Mouse (Mus musculus) megakaryocyte, embryonic 14.5 days (primary cell): ENCODE measurements around the gene Ifrd1. TPM values are rescaled to one million over a fixed set of nuclear protein-coding genes. Genes with fewer than 3 reads are reported as not detected.
"Not testable (repeated sequence)": the region's sequence is repeated elsewhere in the genome, so short reads cannot be mapped to it uniquely, and the experiment has no call there.

Experiments
- H3K27me3 ChIP-seq: replicated peaks from 2 replicates; pipeline ENCODE3; 2012; ENCODE audit warnings: inconsistent platforms
- H3K36me3 ChIP-seq: replicated peaks from 2 replicates; pipeline ENCODE3; 2012; ENCODE audit warnings: low read length, inconsistent platforms, mixed read lengths
- H3K4me1 ChIP-seq: 2 replicates; pipeline ENCODE4 v1.6.1; 2012; ENCODE audit warnings: inconsistent platforms
- H3K4me3 ChIP-seq: replicated peaks from 2 replicates; pipeline ENCODE3; 2012; ENCODE audit warnings: moderate library complexity, mild to moderate bottlenecking, inconsistent platforms
- H3K9me3 ChIP-seq: 2 replicates; pipeline ENCODE4 v1.6.1; 2012; ENCODE audit warnings: inconsistent platforms
- FLI1 ChIP-seq: IDR thresholded peaks from 2 replicates; pipeline ENCODE4 v1.6.1; 2012; ENCODE audit warnings: low read length, inconsistent platforms, mixed read lengths
- GATA1 ChIP-seq: IDR thresholded peaks from 3 replicates; pipeline ENCODE4 v1.6.1; 2012; ENCODE audit warnings: mixed read lengths, low read length, inconsistent platforms, borderline replicate concordance
- polyA plus RNA-seq: library from polyadenylated mRNA; stranded (reverse); fragments of >175 nt; gene quantifications from 2 replicates; pipeline ENCODE4 v1.2.3, GENCODE M21; 2012; ENCODE audit warnings: low replicate concordance; ENCODE audit not compliant: insufficient read depth

Gene Ifrd1
- polyA plus RNA-seq, 1 experiment: 40.6 TPM

DNA sequence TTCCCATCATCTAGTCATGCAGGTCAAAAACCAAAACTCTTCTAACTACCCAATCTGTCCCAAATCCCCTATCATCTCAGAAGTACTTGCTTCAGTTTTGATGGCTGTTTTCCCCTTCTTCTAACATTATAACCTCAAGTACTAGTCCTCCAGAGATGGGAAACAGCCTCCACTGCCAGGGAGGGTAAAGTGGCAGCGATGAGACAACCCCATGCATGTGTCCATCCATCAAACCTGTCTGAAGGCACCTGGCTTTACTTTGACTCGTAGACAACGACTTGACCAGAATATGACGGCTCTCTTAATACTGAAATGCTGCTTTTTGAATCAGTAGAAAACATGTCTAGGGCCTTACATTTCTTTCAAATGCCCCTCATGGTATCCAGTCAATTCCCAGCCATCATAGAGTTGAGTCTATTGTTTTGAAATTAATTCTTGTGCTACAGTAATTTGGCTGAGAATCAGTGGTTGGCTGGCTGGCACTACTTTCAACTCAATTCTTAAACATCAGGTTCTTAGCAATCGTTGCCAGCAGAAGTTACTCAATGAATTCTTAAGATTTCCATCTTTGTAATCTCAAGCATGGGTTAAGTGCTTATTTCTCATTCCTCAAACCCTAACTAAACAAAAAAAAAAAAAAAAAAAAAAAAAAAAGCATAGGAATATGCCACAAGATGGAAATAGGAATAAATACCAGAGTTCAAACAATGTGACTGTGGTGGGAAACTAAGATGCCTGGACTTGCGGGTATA, 47.6 kb downstream of the Ifrd1 start:
- Histone ChIP-seq H3K9me3 (no peaks in the 10 kb centered on the region), H3K4me3 (no peak overlapping the region), H3K27me3 (no peaks in the 10 kb centered on the region), H3K36me3 (peaks cover 69% of the 10 kb centered on the region), H3K4me1 (peaks cover 29% of the 10 kb centered on the region)
- TF ChIP-seq FLI1 (no peak), GATA1 (no peak)

DNA sequence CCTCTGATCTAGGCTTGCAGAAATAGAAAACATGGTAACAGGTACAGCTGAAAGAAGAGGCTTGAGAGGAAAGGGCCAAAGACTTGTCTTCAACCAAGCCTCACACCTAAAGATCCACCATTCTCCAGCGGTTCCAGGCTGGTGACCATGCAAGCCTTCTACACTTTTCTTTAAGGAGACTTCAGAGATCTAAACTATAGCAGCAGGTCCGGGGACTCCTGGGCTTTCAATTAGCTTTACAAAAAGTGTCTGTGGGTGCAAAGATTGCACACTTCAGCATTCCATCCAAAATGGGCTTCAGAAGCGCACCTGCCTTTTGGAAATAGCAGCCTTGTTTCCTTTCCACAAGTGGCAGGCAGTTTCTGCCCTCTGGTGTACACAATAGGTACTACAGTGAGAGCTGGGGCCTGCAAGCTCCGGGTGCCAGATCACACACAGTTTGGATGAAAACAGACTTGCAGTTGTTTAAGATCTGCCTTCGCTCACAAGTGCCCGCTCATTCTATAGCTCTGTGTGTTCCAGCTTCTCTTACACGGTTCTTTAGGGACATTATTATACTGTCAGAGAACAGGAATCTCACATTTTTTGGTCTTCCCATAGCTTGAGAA, 48.4 kb downstream of the Ifrd1 start:
- TF ChIP-seq GATA1: no peak
- TF ChIP-seq FLI1: no peak
- Histone ChIP-seq H3K4me1 (peaks cover 29% of the 10 kb centered on the region), H3K27me3 (no peaks in the 10 kb centered on the region), H3K9me3 (no peaks in the 10 kb centered on the region), H3K4me3 (no peak overlapping the region), H3K36me3 (peaks cover 61% of the 10 kb centered on the region)

DNA sequence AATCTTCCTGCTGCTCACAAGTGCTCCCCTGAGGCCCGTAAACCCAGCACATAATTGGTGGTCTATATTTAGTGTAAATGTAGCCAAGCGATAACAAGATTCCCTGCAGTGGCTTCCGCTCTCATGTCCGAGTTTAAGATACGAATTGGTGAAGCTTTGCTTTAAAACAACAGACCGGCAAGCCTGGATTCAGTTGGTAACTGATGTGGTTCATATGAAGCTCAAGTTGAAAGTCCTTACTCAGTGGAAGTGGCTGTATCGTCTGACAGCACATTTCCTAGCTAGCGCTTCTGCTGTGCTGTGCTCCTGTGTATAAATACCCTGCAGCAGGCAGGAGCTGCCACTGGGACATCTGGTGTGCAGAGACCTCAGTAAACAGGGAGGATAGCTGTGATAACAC, 49.0 kb downstream of the Ifrd1 start, which contains the start of gene Lsmem1:
Gene Lsmem1, minus strand, starts transcription at position 189 of the 400 bp plus-strand sequence.
- no peak for TF ChIP-seq FLI1
- TF ChIP-seq GATA1: no peak
- Histone ChIP-seq H3K9me3 (no peaks in the 10 kb centered on the region), H3K4me3 (peak within 1 kb of the TSS; percentile 46), H3K27me3 (no peaks in the 10 kb centered on the region), H3K4me1 (peaks cover 29% of the 10 kb centered on the region), H3K36me3 (peaks cover 55% of the 10 kb centered on the region)

DNA sequence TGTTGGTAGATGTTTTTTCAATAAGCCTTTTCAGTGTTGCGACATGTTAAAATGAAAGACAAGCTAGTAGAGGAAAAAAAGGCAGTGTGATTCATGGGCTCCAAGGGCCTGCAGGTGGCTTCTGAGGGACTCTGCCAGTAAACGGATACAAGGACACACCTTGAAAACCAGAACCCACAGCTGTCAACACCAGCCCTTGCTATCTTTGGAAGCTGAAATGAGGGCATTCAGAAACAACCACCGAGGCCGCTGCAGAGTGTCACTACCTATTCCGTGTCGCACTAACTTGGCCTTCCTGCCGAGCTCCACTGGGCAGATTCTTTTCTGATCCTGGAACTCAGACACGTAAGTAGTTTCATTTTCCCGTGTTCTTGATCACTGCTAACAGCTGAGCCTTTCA, 49.9 kb downstream of the Ifrd1 start:
- H3K36me3 ChIP-seq: peaks cover 46% of the 10 kb centered on the region
- no peak for TF ChIP-seq GATA1
- TF ChIP-seq FLI1: no peak
- peaks cover 29% of the 10 kb centered on the region for H3K4me1 ChIP-seq
- peak overlapping the region; percentile 46 for H3K4me3 ChIP-seq
- H3K9me3 ChIP-seq: no peaks in the 10 kb centered on the region
- no peaks in the 10 kb centered on the region for H3K27me3 ChIP-seq

DNA sequence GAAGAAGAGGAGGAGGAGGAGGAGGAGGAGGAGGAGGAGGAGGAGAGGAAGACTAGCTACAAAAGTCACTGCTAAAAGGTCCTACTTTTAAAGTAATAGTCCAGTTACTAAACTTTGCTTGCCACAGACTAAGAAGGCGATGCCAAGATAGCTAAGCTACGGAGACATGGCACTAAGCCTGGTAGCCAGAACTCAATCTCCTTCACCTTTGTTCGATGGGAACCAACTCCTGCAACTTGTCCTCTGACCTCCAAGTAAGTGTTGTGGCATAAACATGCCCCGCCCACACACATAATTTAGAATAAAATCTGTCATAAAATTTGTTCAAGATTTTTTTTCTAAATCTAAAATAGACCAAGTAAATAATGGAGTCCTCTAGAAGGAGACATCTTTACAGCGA, 50.3 kb downstream of the Ifrd1 start:
- Histone ChIP-seq H3K9me3 (no peaks in the 10 kb centered on the region), H3K4me3 (no peak overlapping the region), H3K36me3 (peaks cover 42% of the 10 kb centered on the region), H3K4me1 (peaks cover 29% of the 10 kb centered on the region), H3K27me3 (no peaks in the 10 kb centered on the region)
- TF ChIP-seq FLI1: no peak
- TF ChIP-seq GATA1: no peak

DNA sequence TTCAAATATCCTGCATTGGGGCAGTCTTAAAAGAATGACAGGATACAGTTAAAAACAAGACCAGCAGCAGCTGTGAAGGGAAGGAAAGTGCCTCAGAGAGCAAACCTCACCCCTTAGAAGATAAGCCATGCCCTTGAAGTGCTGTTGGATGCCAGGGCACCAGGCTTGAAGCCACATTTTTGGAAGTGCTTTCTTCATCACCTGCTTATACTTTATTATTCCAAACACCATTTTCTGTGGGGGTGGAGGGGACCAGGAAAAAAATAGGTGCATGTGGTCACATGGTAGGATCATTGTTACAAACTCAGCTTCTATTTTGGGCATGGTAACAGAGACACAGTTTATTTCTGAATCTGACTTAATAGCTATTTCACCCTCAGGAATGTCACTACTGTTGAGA, 50.8 kb downstream of the Ifrd1 start:
- Histone ChIP-seq H3K4me3 (no peak overlapping the region), H3K36me3 (peaks cover 37% of the 10 kb centered on the region), H3K9me3 (no peaks in the 10 kb centered on the region), H3K4me1 (peaks cover 29% of the 10 kb centered on the region), H3K27me3 (no peaks in the 10 kb centered on the region)
- no peak for TF ChIP-seq GATA1
- TF ChIP-seq FLI1: no peak

DNA sequence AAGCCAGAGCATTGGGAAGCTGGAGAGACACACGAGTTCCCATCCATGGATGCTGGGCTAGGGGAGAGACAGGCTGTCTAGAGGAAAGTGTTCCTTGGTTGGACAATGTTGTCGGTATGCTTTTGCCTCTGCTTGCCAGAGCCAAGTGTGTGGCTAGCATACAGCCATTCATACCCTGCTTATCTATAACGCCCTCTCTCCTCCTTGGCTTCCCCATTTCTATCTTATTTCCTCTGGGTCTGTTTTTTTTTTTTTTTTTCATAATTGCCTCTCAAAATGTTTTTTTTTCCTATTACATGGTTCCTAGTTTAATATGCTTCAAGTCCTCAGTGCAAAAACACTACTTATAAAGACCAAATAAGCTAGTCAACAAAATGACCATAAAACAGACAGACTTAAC, 62.8 kb downstream of the Ifrd1 start:
- H3K9me3 ChIP-seq: peaks cover 12% of the 10 kb centered on the region
- TF ChIP-seq FLI1 (no peak), GATA1 (peak; percentile 56; the same call in 1 of the 3 replicates)
- H3K4me1 ChIP-seq: peaks cover 21% of the 10 kb centered on the region
- H3K4me3 ChIP-seq: peak overlapping the region; percentile 86
- H3K27me3 ChIP-seq: no peaks in the 10 kb centered on the region
- H3K36me3 ChIP-seq: peaks cover 23% of the 10 kb centered on the region

DNA sequence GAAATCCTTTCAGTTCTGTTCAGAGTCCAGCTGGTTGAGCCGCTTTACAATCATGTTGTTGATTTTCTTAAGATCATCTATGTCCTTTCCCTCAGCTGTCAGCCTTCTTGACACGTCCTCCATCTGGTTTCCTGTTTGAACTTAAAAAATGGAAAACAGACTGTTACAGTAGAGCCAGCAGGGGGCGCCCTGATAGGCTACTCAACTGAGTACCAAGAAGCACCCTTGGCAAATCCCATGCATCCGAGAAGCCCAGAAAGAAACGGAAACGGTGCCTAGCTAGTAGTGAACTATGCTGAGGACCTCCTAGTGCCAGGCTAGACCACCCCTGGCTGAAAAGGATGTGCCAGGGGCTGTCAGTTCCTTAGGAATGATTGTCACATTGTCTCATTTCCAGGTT, 71.2 kb downstream of the Ifrd1 start:
- peaks cover 11% of the 10 kb centered on the region for H3K9me3 ChIP-seq

DNA sequence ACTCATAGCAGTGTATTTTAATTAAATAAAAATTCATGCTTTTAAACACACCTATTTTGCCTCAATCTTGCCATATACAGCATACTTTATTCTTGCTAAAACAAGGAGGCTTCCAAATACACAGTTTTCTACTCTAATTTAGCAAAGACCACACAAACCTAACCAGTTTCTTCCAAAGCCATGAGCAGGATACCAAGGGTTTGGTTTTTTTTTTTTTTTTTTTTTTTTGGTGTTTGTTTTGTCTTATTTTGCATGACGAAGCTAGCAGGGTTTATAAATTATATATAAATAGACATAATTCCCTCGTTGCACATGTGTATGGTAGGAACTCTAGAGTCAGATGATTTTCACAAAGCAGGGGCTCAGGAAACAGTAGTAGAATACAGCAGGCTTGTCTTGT, 72.1 kb downstream of the Ifrd1 start:
- H3K9me3 ChIP-seq: peaks cover 9% of the 10 kb centered on the region
- H3K36me3 ChIP-seq: peaks cover 10% of the 10 kb centered on the region
- no peaks in the 10 kb centered on the region for H3K27me3 ChIP-seq
- H3K4me3 ChIP-seq: no peak overlapping the region
- TF ChIP-seq GATA1: no peak
- TF ChIP-seq FLI1: no peak
- H3K4me1 ChIP-seq: peaks cover 36% of the 10 kb centered on the region

More for the DNA sequence above, 71.2 kb downstream of the Ifrd1 start:
- Histone ChIP-seq H3K4me1 (peaks cover 29% of the 10 kb centered on the region), H3K27me3 (no peaks in the 10 kb centered on the region), H3K4me3 (no peak overlapping the region), H3K36me3 (peaks cover 12% of the 10 kb centered on the region)
- no peak for TF ChIP-seq GATA1
- no peak for TF ChIP-seq FLI1

DNA sequence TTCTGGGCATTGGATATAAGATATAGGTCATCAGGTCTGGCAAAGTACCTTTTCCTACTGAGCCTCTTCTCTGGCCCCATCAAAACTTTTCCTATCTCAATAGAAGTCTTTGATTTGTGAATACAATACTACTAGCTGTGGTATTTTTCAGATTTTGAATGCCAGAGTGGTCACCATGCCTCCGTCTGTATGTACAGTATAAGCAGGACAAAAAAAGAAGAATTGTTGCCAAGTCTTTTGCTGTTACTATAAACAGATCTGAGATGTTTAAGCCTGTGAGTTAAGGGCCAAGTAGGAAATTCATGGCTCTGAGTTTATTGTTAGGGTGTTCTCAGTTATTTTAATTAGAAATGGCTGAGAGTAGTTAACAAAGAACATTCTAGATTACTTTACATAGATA, 73.1 kb downstream of the Ifrd1 start:
- peaks cover 41% of the 10 kb centered on the region for H3K4me1 ChIP-seq
- not testable (repeated sequence) for H3K27me3 ChIP-seq, H3K4me3 ChIP-seq, H3K9me3 ChIP-seq, H3K36me3 ChIP-seq
